Mouse (Mus musculus) hindbrain, embryonic 15.5 days (tissue): ENCODE results near the gene Psme2. TPM values are rescaled to one million over a fixed set of nuclear protein-coding genes. Genes with fewer than 3 reads are reported as not detected.

ENCODE experiments used
- ATAC-seq: fragments of 200-750 bp; cut with Nextera tagmentation; 2 replicates; pipeline ENCODE4 v1.8.0; 2017; ENCODE audit warnings: low read depth, moderate number of reproducible peaks, moderate TSS enrichment; ENCODE audit not compliant: low FRiP score
- H3K27ac ChIP-seq: fragments of 300-500 bp; sonication (generic); replicated peaks from 2 replicates; pipeline ENCODE4 v1.5.1; 2015; ENCODE audit warnings: mild to moderate bottlenecking, inconsistent platforms
- H3K27me3 ChIP-seq: fragments of 300-500 bp; sonication (generic); 2 replicates; pipeline ENCODE4 v1.6.1; 2015; ENCODE audit warnings: control low read depth, inconsistent platforms
- H3K36me3 ChIP-seq: fragments of 300-500 bp; sonication (generic); 2 replicates; pipeline ENCODE4 v1.6.1; 2015; ENCODE audit warnings: control low read depth, inconsistent platforms
- H3K4me1 ChIP-seq: fragments of 300-500 bp; sonication (generic); replicated peaks from 2 replicates; pipeline ENCODE4 v1.6.1; 2015; ENCODE audit warnings: control low read depth, inconsistent platforms
- H3K4me2 ChIP-seq: fragments of 300-500 bp; sonication (generic); 2 replicates; pipeline ENCODE4 v1.6.1; 2015; ENCODE audit warnings: moderate library complexity, mild to moderate bottlenecking, inconsistent platforms
- H3K4me3 ChIP-seq: fragments of 300-500 bp; sonication (generic); 2 replicates; pipeline ENCODE4 v1.5.1; 2015; ENCODE audit warnings: mild to moderate bottlenecking, inconsistent platforms
- H3K9ac ChIP-seq: fragments of 300-500 bp; sonication (generic); 2 replicates; pipeline ENCODE4 v1.6.1; 2015; ENCODE audit warnings: inconsistent platforms
- H3K9me3 ChIP-seq: fragments of 300-500 bp; sonication (generic); 2 replicates; pipeline ENCODE4 v1.6.1; 2016; ENCODE audit warnings: control low read depth, inconsistent platforms
- WGBS: fragments of 180-500 bp; shearing (Covaris S2); methylation state at CpG from one replicate; pipeline ENCODE4 v1.1.7; 2015; 5-methylcytosine and 5-hydroxymethylcytosine counted together
- polyA plus RNA-seq: library from polyadenylated mRNA; unstranded; fragments of >200 nt; fragmentation: Nextera tagmentation; extraction: Ambion mirVana; gene quantifications from 2 replicates; pipeline ENCODE4 v1.2.1, GENCODE M21; 2015

Psme2 gene
- polyA plus RNA-seq, 1 experiment from 2014 or later: 178 TPM

GRCm38 (mm10) chr14:55558740-55559448, 32.0 kb downstream of the Psme2 start:
- Histone ChIP-seq H3K9ac (peak overlapping the region; percentile 73), H3K4me1 (peaks cover 24% of the 10 kb centered on the region), H3K27me3 (no peaks in the 10 kb centered on the region), H3K4me2 (peak overlapping the region; percentile 68), H3K9me3 (no peaks in the 10 kb centered on the region), H3K27ac (peak overlapping the region; percentile 98; the same call in 1 of the 2 replicates), H3K4me3 (peak overlapping the region; percentile 53), H3K36me3 (peaks cover 2% of the 10 kb centered on the region; the same call in 1 of the 2 replicates)
- ATAC-seq: no peak
- WGBS: 62% methylated on average over 6 of the region's 6 CpGs

GRCm38 (mm10) chr14:55557587-55557986, 33.3 kb downstream of the Psme2 start:
- Histone ChIP-seq H3K27me3 (no peaks in the 10 kb centered on the region), H3K9me3 (no peaks in the 10 kb centered on the region), H3K9ac (no peak overlapping the region), H3K4me1 (peaks cover 24% of the 10 kb centered on the region), H3K4me2 (no peak overlapping the region), H3K4me3 (no peak overlapping the region), H3K27ac (no peak overlapping the region), H3K36me3 (no peaks in the 10 kb centered on the region)
- ATAC-seq: no peak
- 89% methylated on average over 3 of the region's 3 CpGs for WGBS

- H3K4me2 ChIP-seq: no peak overlapping the region
- 28% methylated on average over 5 of the region's 5 CpGs for WGBS
- no peak for ATAC-seq
Measured at GRCm38 (mm10) chr14:55557003-55557402, 33.9 kb downstream of the Psme2 start.

GRCm38 (mm10) chr14:55555788-55556187, 35.1 kb downstream of the Psme2 start:
- Histone ChIP-seq H3K36me3 (no peaks in the 10 kb centered on the region), H3K27ac (no peak overlapping the region), H3K4me2 (no peak overlapping the region), H3K9ac (no peak overlapping the region), H3K27me3 (no peaks in the 10 kb centered on the region), H3K4me1 (peaks cover 7% of the 10 kb centered on the region), H3K9me3 (no peaks in the 10 kb centered on the region), H3K4me3 (no peak overlapping the region)
- WGBS: 86% methylated on average over 3 of the region's 3 CpGs
- ATAC-seq: no peak

More at GRCm38 (mm10) chr14:55557003-55557402, 33.9 kb downstream of the Psme2 start:
- Histone ChIP-seq H3K4me1 (peaks cover 18% of the 10 kb centered on the region), H3K4me3 (no peak overlapping the region), H3K36me3 (no peaks in the 10 kb centered on the region), H3K27ac (no peak overlapping the region), H3K9me3 (no peaks in the 10 kb centered on the region), H3K27me3 (no peaks in the 10 kb centered on the region), H3K9ac (no peak overlapping the region)

GRCm38 (mm10) chr14:55554635-55555034, 36.3 kb downstream of the Psme2 start:
- no peaks in the 10 kb centered on the region for H3K27me3 ChIP-seq
- H3K4me1 ChIP-seq: peaks cover 7% of the 10 kb centered on the region
- no peak overlapping the region for H3K27ac ChIP-seq
- no peak overlapping the region for H3K4me2 ChIP-seq
- ATAC-seq: no peak
- H3K9ac ChIP-seq: no peak overlapping the region
- no peaks in the 10 kb centered on the region for H3K9me3 ChIP-seq
- H3K36me3 ChIP-seq: no peaks in the 10 kb centered on the region
- H3K4me3 ChIP-seq: no peak overlapping the region

- no peak for ATAC-seq
- WGBS: 92% methylated on average over 8 of the region's 8 CpGs
- H3K36me3 ChIP-seq: peaks cover 11% of the 10 kb centered on the region
Measured at GRCm38 (mm10) chr14:55551794-55552193, 39.1 kb downstream of the Psme2 start.

GRCm38 (mm10) chr14:55551347-55551746, 39.6 kb downstream of the Psme2 start:
- no peak overlapping the region for H3K4me3 ChIP-seq
- H3K36me3 ChIP-seq: peaks cover 14% of the 10 kb centered on the region
- no peaks in the 10 kb centered on the region for H3K27me3 ChIP-seq
- no peak overlapping the region for H3K4me2 ChIP-seq
- no peak overlapping the region for H3K9ac ChIP-seq
- no peak for ATAC-seq
- no peaks in the 10 kb centered on the region for H3K9me3 ChIP-seq
- H3K4me1 ChIP-seq: no peaks in the 10 kb centered on the region
- H3K27ac ChIP-seq: no peak overlapping the region
- WGBS: 67% methylated on average over 5 of the region's 5 CpGs

More at GRCm38 (mm10) chr14:55551794-55552193, 39.1 kb downstream of the Psme2 start:
- Histone ChIP-seq H3K9ac (no peak overlapping the region), H3K27me3 (no peaks in the 10 kb centered on the region), H3K9me3 (no peaks in the 10 kb centered on the region), H3K4me3 (no peak overlapping the region), H3K4me2 (no peak overlapping the region), H3K27ac (no peak overlapping the region), H3K4me1 (no peaks in the 10 kb centered on the region)

GRCm38 (mm10) chr14:55550191-55550590, 40.7 kb downstream of the Psme2 start:
- no peak overlapping the region for H3K4me2 ChIP-seq
- no peak overlapping the region for H3K4me3 ChIP-seq
- WGBS: 81% methylated on average over 6 of the region's 6 CpGs
- no peak overlapping the region for H3K9ac ChIP-seq
- H3K36me3 ChIP-seq: peaks cover 20% of the 10 kb centered on the region
- H3K27ac ChIP-seq: no peak overlapping the region
- no peaks in the 10 kb centered on the region for H3K9me3 ChIP-seq
- no peak for ATAC-seq
- H3K27me3 ChIP-seq: no peaks in the 10 kb centered on the region
- no peaks in the 10 kb centered on the region for H3K4me1 ChIP-seq

- Histone ChIP-seq H3K9ac (no peak overlapping the region), H3K36me3 (peaks cover 27% of the 10 kb centered on the region), H3K27ac (no peak overlapping the region), H3K4me1 (peaks cover 28% of the 10 kb centered on the region), H3K9me3 (no peaks in the 10 kb centered on the region), H3K27me3 (no peaks in the 10 kb centered on the region), H3K4me2 (no peak overlapping the region), H3K4me3 (no peak overlapping the region)
- ATAC-seq: no peak
- 59% methylated on average over 9 of the region's 9 CpGs for WGBS
Measured at GRCm38 (mm10) chr14:55544334-55544733, 46.6 kb downstream of the Psme2 start.

- Histone ChIP-seq H3K36me3 (peaks cover 16% of the 10 kb centered on the region; the same call in 1 of the 2 replicates), H3K27ac (no peak overlapping the region), H3K4me1 (peaks cover 28% of the 10 kb centered on the region), H3K4me2 (no peak overlapping the region), H3K9ac (no peak overlapping the region), H3K9me3 (no peaks in the 10 kb centered on the region), H3K27me3 (no peaks in the 10 kb centered on the region), H3K4me3 (no peak overlapping the region)
- ATAC-seq: no peak
- WGBS: 96% methylated on average over 12 of the region's 12 CpGs
Measured at GRCm38 (mm10) chr14:55542268-55542667, 48.6 kb downstream of the Psme2 start.

GRCm38 (mm10) chr14:55540787-55541321, 50.1 kb downstream of the Psme2 start:
- ATAC-seq: peak; percentile 58
- Histone ChIP-seq H3K4me1 (peaks cover 28% of the 10 kb centered on the region), H3K4me2 (peak overlapping the region; percentile 69), H3K9ac (peak overlapping the region; percentile 62), H3K9me3 (no peaks in the 10 kb centered on the region), H3K27ac (peak overlapping the region; percentile 84), H3K36me3 (peaks cover 8% of the 10 kb centered on the region; the same call in 1 of the 2 replicates), H3K4me3 (peak overlapping the region; percentile 50), H3K27me3 (no peaks in the 10 kb centered on the region)
- WGBS: 6% methylated on average over 10 of the region's 10 CpGs

GRCm38 (mm10) chr14:55540067-55540786, 50.7 kb downstream of the Psme2 start, which contains the start of gene Pck2:
Pck2 (plus strand) TSS chr14:55540266.
- peaks cover 7% of the 10 kb centered on the region; the same call in 1 of the 2 replicates for H3K36me3 ChIP-seq
- no peaks in the 10 kb centered on the region for H3K27me3 ChIP-seq
- H3K27ac ChIP-seq: peak within 1 kb of the TSS; percentile 84
- peak; percentile 90 for ATAC-seq
- H3K4me2 ChIP-seq: peak within 1 kb of the TSS; percentile 69
- peak within 1 kb of the TSS; percentile 50 for H3K4me3 ChIP-seq
- peaks cover 28% of the 10 kb centered on the region for H3K4me1 ChIP-seq
- H3K9ac ChIP-seq: peak within 1 kb of the TSS; percentile 62
- under 1% methylated on average over 31 of the region's 32 CpGs for WGBS
- H3K9me3 ChIP-seq: no peaks in the 10 kb centered on the region
